Mouse (Mus musculus) gastrocnemius, adult 2 months (tissue): ENCODE measurements around the gene Suclg2. TPM values are rescaled to one million over a fixed set of nuclear protein-coding genes. Genes with fewer than 3 reads are reported as not detected.

Experiments used
- DNase-seq: peaks from one replicate; pipeline ENCODE4 v3.0.0; 2022
- H3K27ac ChIP-seq: fragments of 200-600 bp; 2 replicates; pipeline ENCODE4 v1.8.1; 2022; ENCODE audit warnings: mild to moderate bottlenecking
- H3K4me3 ChIP-seq: fragments of 200-600 bp; 2 replicates; pipeline ENCODE4 v1.8.1; 2022; ENCODE audit warnings: mild to moderate bottlenecking, moderate library complexity
- CTCF ChIP-seq: fragments of 200-600 bp; IDR thresholded peaks from 2 replicates; pipeline ENCODE4 v1.8.1; 2022; ENCODE audit warnings: antibody characterized with exemption, mild to moderate bottlenecking, moderate library complexity
- intact Hi-C: fragments of 180-260 bp; cut with DNase I; formaldehyde crosslinking; loops from one replicate; pipeline ENCODE4 v1.15.1; 2025
- total RNA-seq, 2 experiments: library from RNA; stranded (reverse); gene quantifications; 2 replicates each; pipeline ENCODE4 v1.2.3; 2021

The Suclg2 gene
- total RNA-seq, 2 experiments from 2014 or later: 43.0 to 66.2 TPM

DNA sequence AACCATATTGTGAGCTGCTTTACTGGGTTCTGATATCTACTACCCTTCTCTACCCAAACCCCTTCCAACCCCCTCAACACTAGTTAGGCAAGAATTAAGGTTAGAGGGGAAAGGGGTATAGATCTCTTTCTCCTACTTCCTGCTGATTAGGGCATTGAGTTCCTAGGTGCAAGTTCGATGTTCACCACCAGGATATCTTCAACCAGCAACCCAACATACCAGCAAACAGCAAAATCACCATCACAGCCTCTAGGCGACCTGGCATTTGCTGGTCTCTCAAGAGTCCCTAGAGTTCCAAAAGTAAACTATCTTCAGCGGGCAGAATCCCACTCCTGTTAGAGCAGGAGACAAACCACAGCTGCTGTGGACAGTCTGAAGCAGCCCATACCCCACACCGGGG, 33.4 kb downstream of the Suclg2 start:
- H3K27ac ChIP-seq: no peak overlapping the region
- DNase-seq: no peak
- no peak overlapping the region for H3K4me3 ChIP-seq
- TF ChIP-seq CTCF: no peak
- intact Hi-C loops: no loop called here

DNA sequence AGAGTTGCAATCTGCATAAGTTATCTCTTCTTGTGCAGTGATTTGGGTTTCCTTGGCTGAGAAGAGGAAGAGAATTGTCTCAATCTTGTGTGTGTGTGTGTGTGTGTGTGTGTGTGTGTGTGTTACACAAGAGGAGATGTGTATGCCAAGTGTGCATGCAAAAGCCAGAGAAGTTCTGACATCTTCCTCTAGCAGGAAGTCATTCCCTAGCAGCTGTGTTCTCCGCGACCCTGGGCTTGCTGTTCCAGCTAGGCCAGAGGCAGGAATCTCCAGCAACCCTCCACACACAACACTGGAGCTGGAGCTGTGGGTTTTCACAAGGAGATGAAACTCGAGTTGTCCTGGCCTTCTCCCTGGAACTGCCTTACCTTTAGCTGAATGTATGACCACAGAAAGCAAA, 38.9 kb downstream of the Suclg2 start:
- H3K27ac ChIP-seq: no peak overlapping the region
- DNase-seq: no peak
- no peak for TF ChIP-seq CTCF
- no peak overlapping the region for H3K4me3 ChIP-seq
- intact Hi-C loops: no loop called here

DNA sequence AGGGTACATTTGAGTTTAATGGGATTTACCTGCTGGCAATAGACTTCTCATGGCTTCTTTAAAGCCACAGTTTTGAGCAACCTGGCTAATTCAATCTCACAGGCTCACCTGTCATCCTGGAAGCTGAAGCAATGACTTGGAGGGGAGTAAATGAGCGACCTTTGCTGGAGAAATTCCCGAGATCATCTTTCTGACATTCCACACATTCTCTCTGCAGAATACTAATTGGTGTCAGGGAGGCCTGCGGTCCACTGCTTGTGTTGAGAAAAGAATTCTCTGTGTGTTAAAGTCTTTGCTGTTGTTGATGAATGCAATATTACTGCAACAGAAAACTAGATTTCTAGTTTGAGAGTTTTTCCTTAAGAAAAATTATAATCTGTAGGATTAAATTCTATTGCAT, 39.3 kb downstream of the Suclg2 start:
- H3K27ac ChIP-seq: no peak overlapping the region
- DNase-seq: no peak
- intact Hi-C loops: no loop called here
- TF ChIP-seq CTCF: no peak
- H3K4me3 ChIP-seq: no peak overlapping the region

DNA sequence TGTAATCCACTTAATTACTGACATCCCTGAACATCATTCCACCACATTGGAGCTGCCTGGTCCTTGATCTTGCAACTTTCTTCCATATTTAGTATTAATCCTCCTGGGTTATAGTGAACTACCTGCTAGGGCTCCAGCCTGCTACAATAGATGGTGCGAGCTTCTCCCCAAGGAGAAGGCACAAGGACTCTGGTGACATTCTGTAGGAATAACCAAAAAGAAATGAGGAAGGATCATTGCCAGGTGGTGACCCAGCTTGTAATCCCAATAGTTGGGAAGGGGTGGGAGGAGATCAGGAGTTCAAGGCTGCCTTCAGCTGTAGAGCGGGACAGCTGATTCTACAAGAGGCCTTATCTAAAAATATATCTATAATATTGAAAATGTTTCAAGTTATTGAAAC, 41.6 kb downstream of the Suclg2 start:
- H3K27ac ChIP-seq: no peak overlapping the region
- DNase-seq: no peak
- no peak overlapping the region for H3K4me3 ChIP-seq
- TF ChIP-seq CTCF: no peak
- intact Hi-C loops: no loop called here

DNA sequence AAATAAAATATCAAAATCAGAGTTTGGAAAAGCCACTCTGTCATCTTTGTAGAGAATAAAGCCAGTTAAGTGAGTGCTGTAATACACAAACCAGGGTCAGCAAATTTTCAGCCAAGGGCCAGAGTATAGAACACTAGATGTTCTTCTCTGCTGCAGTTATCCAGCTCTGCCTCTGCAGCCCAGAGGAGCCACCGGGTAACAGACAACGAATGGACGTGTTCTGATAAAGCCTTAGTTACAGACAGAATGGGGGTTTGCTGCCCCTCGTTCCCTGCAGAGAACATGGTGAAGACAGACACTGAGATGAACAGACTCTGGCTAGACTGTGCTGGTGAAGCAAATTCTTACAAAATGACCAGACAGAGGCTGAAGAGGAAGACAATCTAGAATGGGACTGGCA, 42.2 kb downstream of the Suclg2 start:
- intact Hi-C loops: no loop called here

DNA sequence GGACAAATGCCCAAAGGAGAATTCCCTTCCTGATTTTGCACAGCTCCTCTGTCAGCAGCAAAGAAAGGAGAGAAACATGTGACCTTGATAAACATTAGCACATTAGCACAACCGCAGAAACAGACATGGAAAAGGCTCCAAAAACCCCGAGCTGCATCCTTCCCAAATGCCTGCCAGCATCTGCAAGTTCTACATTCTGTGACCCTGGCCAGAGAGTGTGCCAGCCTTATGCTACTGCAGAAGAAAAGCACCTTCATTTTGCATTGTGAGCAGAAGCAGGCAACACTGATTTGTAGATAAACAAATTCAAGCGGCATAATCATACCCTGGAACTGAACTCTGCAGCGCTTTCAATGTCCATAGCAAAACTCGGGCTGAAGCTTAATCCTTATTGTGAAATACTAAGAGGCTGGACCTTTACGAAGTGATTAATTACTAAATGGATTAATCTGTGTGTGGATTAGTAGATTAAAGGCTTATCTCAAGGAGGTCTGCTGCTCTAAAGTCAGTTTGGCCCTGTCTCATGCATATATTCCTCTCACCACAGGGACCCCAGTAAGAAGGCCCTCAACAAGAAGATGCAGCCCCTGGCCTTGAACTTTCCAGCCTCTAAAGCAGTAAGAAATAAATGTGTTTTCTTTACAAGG, 43.4 kb downstream of the Suclg2 start:
- intact Hi-C loops: no loop called here
- H3K4me3 ChIP-seq: no peak overlapping the region
- TF ChIP-seq CTCF: no peak
- no peak overlapping the region for H3K27ac ChIP-seq
- DNase-seq: no peak

More for the DNA sequence above, 42.2 kb downstream of the Suclg2 start:
- Histone ChIP-seq H3K27ac (no peak overlapping the region), H3K4me3 (no peak overlapping the region)
- no peak for DNase-seq
- no peak for TF ChIP-seq CTCF

DNA sequence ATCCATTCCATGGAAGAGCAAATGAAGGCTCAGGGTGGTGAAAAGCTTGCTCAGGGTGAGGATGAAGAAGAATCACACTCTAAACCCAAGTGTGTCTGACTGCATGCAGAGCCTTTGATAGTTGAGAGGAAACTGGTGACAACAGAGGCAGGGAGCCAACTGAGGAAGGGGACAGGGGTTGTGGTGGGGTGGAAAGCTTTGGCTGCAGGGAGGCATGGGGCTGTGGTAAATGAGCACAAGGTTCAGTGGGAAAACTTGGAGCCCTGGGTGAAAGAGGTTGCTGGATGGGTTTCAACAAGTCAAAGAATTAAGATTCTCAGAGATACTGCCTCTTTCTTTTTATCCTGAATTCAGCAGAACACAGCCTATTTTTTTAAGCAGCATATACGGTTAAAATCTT, 43.9 kb downstream of the Suclg2 start:
- H3K4me3 ChIP-seq: no peak overlapping the region
- H3K27ac ChIP-seq: no peak overlapping the region
- TF ChIP-seq CTCF: no peak
- intact Hi-C loops: no loop called here
- DNase-seq: no peak

DNA sequence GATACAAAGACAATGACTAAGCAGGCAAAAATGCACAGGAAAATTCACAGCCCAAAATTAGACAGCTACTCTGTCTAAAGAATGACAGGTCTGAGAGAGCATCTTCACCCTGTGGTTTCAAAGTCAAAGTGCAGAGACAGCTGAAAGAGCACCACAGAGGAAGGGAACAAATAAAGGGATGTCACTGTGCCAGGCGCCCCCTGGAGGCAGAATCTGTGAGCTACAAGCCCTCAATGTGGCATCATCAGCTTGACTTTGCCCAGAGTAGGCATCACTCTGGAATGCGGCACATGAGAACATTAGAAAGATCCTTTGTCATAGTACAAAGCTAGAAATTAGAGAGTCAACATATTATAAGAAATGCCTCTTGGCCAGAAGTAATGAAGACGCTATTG, 49.3 kb downstream of the Suclg2 start:
- no peak for DNase-seq
- H3K4me3 ChIP-seq: no peak overlapping the region
- intact Hi-C loops: no loop called here
- TF ChIP-seq CTCF: peak; percentile 57
- H3K27ac ChIP-seq: no peak overlapping the region

DNA sequence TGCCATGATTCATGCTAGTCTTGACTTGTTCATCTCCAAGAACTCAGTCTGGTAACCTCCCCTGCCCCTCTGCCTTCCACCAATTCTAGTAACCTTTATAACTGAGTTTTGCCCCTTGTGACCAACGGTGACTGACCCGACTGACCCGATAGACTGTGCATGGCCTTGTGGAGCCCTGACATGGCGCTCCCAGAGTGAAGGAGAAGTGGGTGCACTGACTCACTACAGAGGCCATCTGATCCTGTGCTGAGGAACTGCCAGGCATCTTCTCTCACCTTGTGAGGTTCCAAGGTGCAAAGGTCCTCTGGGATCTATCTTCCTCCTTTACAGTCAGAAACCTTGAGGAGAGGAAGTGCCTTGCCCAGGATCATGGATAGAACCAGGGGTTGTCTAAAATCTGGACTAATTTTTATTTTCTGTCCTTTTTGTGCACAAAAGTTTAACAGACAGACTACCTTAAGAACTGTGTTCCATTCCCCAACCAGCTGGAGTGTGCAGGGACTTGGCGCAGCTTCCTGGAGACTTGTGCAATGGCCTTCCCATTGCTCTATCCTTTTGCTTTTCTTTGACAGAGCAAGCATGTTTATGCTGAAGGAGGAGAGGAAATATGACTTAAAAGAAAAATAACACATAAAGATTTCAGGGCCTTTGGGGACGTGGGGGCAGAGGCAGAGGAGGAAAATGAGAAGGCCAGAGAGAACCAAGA, 49.8 kb downstream of the Suclg2 start:
- intact Hi-C loops: no loop called here

DNA sequence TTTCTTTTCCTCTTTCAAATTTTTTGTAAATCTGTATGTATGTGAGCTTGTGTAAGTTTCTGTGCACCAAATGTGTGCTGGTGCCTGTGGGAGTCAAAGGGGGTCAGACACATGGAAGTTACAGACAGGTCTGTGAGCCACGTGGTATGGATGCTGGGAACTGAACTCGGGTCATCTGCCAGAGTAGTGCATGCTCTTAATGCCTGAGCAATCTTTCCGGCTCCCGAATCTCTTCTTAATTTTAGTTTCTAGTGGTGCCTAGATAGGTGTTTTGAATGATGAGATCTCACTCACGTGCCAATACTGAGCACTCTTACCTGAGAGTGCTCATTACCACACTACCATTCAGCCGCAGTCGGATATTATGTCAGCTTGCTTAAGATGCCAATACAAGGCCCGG, 60.9 kb downstream of the Suclg2 start:
- no peak overlapping the region for H3K27ac ChIP-seq
- no peak for DNase-seq
- H3K4me3 ChIP-seq: no peak overlapping the region
- intact Hi-C loops: no loop called here
- TF ChIP-seq CTCF: no peak

More for the DNA sequence above, 49.8 kb downstream of the Suclg2 start:
- H3K4me3 ChIP-seq: no peak overlapping the region
- no peak for TF ChIP-seq CTCF
- H3K27ac ChIP-seq: no peak overlapping the region
- DNase-seq: no peak

DNA sequence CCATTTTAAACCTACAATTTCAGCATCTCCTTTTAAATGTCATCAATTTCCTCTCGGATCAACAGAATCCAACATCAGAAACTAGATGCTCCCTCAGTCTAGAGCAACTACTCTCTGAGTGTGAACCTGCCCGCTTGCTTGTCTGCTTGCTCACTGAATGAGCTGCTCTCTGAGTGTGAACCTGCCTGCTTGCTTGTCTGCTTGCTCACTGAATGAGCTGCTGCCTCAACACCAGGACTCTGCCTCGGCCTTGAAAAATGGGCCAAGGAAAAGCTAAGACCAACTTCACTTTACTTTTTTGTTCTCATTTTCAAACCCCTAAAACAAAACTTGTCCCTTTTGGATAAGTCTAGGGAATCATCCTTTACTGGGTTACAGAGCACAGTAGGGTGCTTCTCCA, 64.9 kb downstream of the Suclg2 start:
- intact Hi-C loops: no loop called here
- no peak for TF ChIP-seq CTCF
- H3K27ac ChIP-seq: no peak overlapping the region
- no peak for DNase-seq
- H3K4me3 ChIP-seq: no peak overlapping the region

DNA sequence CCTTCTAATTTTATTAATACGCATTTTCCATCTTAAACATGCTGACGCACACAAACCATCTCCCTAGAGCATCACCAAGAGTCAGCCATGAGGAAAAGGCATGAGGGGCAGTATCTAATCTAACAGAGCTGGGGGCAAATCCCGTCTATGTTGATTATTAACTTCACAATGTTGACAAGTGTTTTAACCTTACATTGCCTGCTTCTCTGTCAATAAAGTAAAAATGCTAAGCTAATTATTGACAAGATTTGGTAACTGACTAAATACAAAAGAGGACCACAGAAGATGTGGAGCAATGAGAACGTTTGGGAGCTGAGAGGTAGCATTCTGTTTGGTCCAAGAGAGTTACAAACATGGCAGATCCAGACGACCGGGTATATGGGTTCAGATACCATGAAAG, 65.8 kb downstream of the Suclg2 start:
- no peak for TF ChIP-seq CTCF
- Histone ChIP-seq H3K27ac (no peak overlapping the region), H3K4me3 (no peak overlapping the region)
- DNase-seq: no peak
- intact Hi-C loops: no loop called here

DNA sequence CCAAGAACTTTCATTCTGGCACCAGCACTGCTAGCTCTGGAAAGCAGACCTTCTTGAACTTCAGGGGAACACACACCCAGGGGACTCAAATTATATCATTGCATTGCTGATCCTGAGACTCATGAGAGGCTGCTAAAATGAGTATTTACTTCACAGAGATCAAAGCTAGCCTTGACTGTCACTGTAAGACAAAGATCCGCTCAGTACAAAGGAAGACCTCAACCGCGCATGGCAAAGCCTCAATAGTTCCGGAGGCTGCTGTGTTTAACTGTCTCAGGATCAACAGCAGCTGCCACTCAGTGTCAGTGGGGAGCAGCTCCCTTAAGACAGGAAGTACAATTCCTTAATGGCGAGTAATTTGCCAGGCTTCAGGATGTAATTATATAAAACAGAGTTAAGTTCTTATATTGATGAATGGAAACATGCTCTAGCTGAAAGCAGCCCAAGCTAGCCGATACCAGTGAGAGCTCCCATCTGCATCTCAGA, 67.2 kb downstream of the Suclg2 start:
- intact Hi-C loops: no loop called here
- no peak for TF ChIP-seq CTCF
- no peak for DNase-seq

DNA sequence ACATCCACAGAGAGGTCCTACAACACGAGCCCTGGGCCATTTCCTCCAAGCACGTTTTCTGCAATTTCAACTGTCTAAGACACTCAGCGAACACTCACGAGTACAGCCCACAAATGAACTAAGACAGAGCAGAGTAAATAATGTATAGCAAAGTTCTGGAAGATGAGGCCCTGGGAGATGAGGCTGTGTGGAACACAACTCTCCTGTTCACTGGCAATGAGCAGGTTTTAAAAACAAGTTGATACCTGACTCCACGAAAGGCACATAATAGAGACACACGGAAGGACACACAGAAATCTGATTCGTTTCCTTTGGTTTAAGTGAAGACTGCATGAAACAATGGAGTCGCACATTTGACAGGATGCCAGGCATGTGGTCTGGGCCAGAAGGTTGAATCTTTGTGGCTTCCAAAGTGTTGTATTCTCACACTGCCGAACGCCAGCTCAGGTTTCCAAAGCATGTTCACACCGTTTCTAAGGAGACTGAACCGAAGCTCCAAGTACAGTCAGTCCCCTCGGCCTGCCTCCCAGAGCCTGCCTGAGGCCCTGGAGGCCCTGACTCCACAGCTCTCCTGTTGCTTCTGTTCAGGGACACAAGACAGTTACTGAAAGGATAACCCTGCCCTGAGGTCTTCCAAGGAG, 68.4 kb downstream of the Suclg2 start:
- Histone ChIP-seq H3K27ac (no peak overlapping the region), H3K4me3 (no peak overlapping the region)
- intact Hi-C loops: no loop called here
- DNase-seq: no peak
- no peak for TF ChIP-seq CTCF

More for the DNA sequence above, 67.2 kb downstream of the Suclg2 start:
- no peak overlapping the region for H3K27ac ChIP-seq
- no peak overlapping the region for H3K4me3 ChIP-seq
